Mouse (Mus musculus): ENCODE results near the gene Icam5. TPM values are rescaled to one million over a fixed set of nuclear protein-coding genes. Genes with fewer than 3 reads are reported as not detected.
"Not testable (repeated sequence)": the region's sequence is repeated elsewhere in the genome, so short reads cannot be mapped to it uniquely, and the experiment has no call there.

Icam5 gene
- polyA plus RNA-seq, 1 experiment from 2014 or later = 0.63 TPM

GRCm38 (mm10) chr9:21036666-21037065, 4.8 kb downstream of the Icam5 start:
- no peak for ATAC-seq
- Histone ChIP-seq H3K27ac (ENCODE audit: low read depth, low read length) (no peak overlapping the region), H3K4me2 (ENCODE audit: low read length) (peak overlapping the region; percentile 55), H3K4me3 (ENCODE audit: low read depth, low read length) (peak overlapping the region; percentile 36), H3K4me1 (ENCODE audit: control insufficient read depth, insufficient read depth, low read length) (peaks cover 6% of the 10 kb centered on the region), H3K27me3 (replicated peaks; ENCODE audit: control insufficient read depth, insufficient read depth, low read length) (peaks cover 85% of the 10 kb centered on the region), H3K9me3 (replicated peaks; ENCODE audit: control insufficient read depth, low read length) (no peaks in the 10 kb centered on the region; the same call in 1 of the 2 replicates), H3K36me3 (ENCODE audit: control insufficient read depth, insufficient read depth, low read length) (no peaks in the 10 kb centered on the region), H3K9ac (ENCODE audit: low read length) (no peak overlapping the region)
- 1% methylated on average over 22 of the region's 22 CpGs for WGBS
- no peak for DNase-seq (ENCODE audit: low spot score)

DNA sequence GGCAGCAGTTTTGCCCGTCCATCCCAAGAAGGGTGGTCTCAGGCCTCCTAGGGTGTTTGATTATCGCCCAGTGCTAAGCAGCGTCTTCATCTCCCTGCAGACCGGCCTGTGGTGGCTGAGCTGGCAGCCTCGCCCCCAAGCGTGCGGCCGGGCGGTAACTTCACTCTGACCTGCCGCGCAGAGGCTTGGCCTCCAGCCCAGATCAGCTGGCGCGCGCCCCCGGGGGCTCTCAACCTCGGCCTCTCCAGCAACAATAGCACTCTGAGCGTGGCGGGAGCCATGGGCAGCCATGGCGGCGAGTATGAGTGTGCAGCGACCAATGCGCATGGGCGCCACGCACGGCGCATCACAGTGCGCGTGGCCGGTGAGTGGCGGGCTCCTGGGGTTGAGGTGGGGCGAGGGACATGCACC, 5.6 kb downstream of the Icam5 start:
- 1% methylated on average over 31 of the region's 31 CpGs for WGBS

GRCm38 (mm10) chr9:21039779-21040178, 7.9 kb downstream of the Icam5 start:
- Histone ChIP-seq H3K36me3 (ENCODE audit: control insufficient read depth, insufficient read depth, low read length) (no peaks in the 10 kb centered on the region), H3K4me3 (ENCODE audit: low read depth, low read length) (no peak overlapping the region), H3K4me1 (ENCODE audit: control insufficient read depth, insufficient read depth, low read length) (no peaks in the 10 kb centered on the region), H3K9ac (ENCODE audit: low read length) (no peak overlapping the region), H3K27me3 (replicated peaks; ENCODE audit: control insufficient read depth, insufficient read depth, low read length) (peaks cover 57% of the 10 kb centered on the region), H3K9me3 (replicated peaks; ENCODE audit: control insufficient read depth, low read length) (no peaks in the 10 kb centered on the region; the same call in 1 of the 2 replicates), H3K4me2 (ENCODE audit: low read length) (no peak overlapping the region), H3K27ac (ENCODE audit: low read depth, low read length) (no peak overlapping the region)
- WGBS = 70% methylated on average over 3 of the region's 3 CpGs
- no peak for ATAC-seq
- no peak for DNase-seq (ENCODE audit: low spot score)

More for the DNA sequence above, 5.6 kb downstream of the Icam5 start:
- H3K4me1 ChIP-seq (ENCODE audit: control insufficient read depth, insufficient read depth, low read length) = peaks cover 6% of the 10 kb centered on the region
- DNase-seq (ENCODE audit: low spot score) (peak; percentile 45), ATAC-seq (peak; percentile 67; the same call in 1 of the 2 replicates)
- no peaks in the 10 kb centered on the region for H3K36me3 ChIP-seq (ENCODE audit: control insufficient read depth, insufficient read depth, low read length)
- H3K27ac ChIP-seq (ENCODE audit: low read depth, low read length) = no peak overlapping the region
- H3K27me3 ChIP-seq (replicated peaks; ENCODE audit: control insufficient read depth, insufficient read depth, low read length) = peaks cover 77% of the 10 kb centered on the region
- H3K9me3 ChIP-seq (replicated peaks; ENCODE audit: control insufficient read depth, low read length) = no peaks in the 10 kb centered on the region; the same call in 1 of the 2 replicates
- H3K4me3 ChIP-seq (ENCODE audit: low read depth, low read length) = peak overlapping the region; percentile 36
- H3K9ac ChIP-seq (ENCODE audit: low read length) = peak overlapping the region; percentile 55
- H3K4me2 ChIP-seq (ENCODE audit: low read length) = peak overlapping the region; percentile 55

- H3K27ac ChIP-seq (ENCODE audit: low read depth, low read length) = no peak overlapping the region
- no peaks in the 10 kb centered on the region for H3K4me1 ChIP-seq (ENCODE audit: control insufficient read depth, insufficient read depth, low read length)
- no peak for DNase-seq (ENCODE audit: low spot score)
- ATAC-seq = no peak
- H3K4me2 ChIP-seq (ENCODE audit: low read length) = no peak overlapping the region
- 44% methylated on average over 4 of the region's 4 CpGs for WGBS
- no peaks in the 10 kb centered on the region for H3K36me3 ChIP-seq (ENCODE audit: control insufficient read depth, insufficient read depth, low read length)
- H3K9ac ChIP-seq (ENCODE audit: low read length) = no peak overlapping the region
- H3K9me3 ChIP-seq (replicated peaks; ENCODE audit: control insufficient read depth, low read length) = no peaks in the 10 kb centered on the region; the same call in 1 of the 2 replicates
- no peak overlapping the region for H3K4me3 ChIP-seq (ENCODE audit: low read depth, low read length)
- H3K27me3 ChIP-seq (replicated peaks; ENCODE audit: control insufficient read depth, insufficient read depth, low read length) = peaks cover 42% of the 10 kb centered on the region
Measured at GRCm38 (mm10) chr9:21041308-21041707, 9.4 kb downstream of the Icam5 start.

GRCm38 (mm10) chr9:21043563-21043962, 11.7 kb downstream of the Icam5 start:
- no peak overlapping the region for H3K9ac ChIP-seq (ENCODE audit: low read length)
- ATAC-seq (no peak), DNase-seq (ENCODE audit: low spot score) (no peak)
- no peak overlapping the region for H3K27ac ChIP-seq (ENCODE audit: low read depth, low read length)
- 88% methylated on average over 4 of the region's 4 CpGs for WGBS
- H3K4me2 ChIP-seq (ENCODE audit: low read length) = no peak overlapping the region
- H3K36me3 ChIP-seq (ENCODE audit: control insufficient read depth, insufficient read depth, low read length) = no peaks in the 10 kb centered on the region
- H3K9me3 ChIP-seq (replicated peaks; ENCODE audit: control insufficient read depth, low read length) = no peaks in the 10 kb centered on the region; the same call in 1 of the 2 replicates
- no peak overlapping the region for H3K4me3 ChIP-seq (ENCODE audit: low read depth, low read length)
- H3K27me3 ChIP-seq (replicated peaks; ENCODE audit: control insufficient read depth, insufficient read depth, low read length) = peaks cover 19% of the 10 kb centered on the region
- H3K4me1 ChIP-seq (ENCODE audit: control insufficient read depth, insufficient read depth, low read length) = no peaks in the 10 kb centered on the region

DNA sequence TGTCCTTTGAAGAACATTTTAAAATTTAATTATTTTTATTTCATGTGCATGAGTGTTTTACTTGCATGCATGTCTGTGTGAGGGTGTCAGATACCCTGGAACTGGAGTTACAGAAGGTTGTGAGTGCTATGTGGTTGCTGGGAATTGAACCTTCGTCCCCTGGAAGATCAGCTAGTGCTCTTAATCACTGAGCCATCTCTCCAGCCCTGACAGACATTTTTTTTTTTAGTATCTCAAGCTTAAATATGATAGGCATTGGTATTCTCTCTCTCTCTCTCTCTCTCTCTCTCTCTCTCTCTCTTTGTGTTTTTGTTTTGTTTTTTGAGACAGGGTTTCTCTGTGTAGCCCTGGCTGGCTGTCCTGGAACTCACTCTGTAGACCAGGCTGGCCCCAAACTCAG, 12.9 kb downstream of the Icam5 start:
- H3K9me3 ChIP-seq (replicated peaks; ENCODE audit: control insufficient read depth, low read length); H3K27me3 ChIP-seq (replicated peaks; ENCODE audit: control insufficient read depth, insufficient read depth, low read length); ATAC-seq; H3K9ac ChIP-seq (ENCODE audit: low read length); H3K4me1 ChIP-seq (ENCODE audit: control insufficient read depth, insufficient read depth, low read length); H3K4me2 ChIP-seq (ENCODE audit: low read length); H3K36me3 ChIP-seq (ENCODE audit: control insufficient read depth, insufficient read depth, low read length); DNase-seq (ENCODE audit: low spot score); H3K4me3 ChIP-seq (ENCODE audit: low read depth, low read length); H3K27ac ChIP-seq (ENCODE audit: low read depth, low read length): not testable (repeated sequence)
- WGBS = 59% methylated on average over 1 of the region's 1 CpGs

DNA sequence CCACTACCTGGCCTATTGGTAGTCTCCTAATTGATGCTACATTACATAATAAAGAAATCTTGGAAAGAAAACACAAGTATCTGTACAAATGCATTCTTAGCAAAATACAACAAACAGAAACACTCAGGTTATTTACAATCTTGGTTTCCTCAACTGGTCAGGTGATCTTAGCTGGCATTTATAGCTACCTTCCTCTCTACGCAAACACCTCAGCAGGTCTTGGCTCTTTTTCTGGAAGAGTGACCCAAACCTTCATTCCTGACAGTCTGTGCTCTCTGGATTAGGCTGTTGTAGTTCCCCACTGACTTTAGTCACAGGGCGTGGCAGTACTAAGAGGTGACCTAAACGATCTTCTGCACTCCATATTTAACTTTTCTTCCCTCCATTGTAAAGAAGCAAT, 13.4 kb downstream of the Icam5 start:
- no peak for DNase-seq (ENCODE audit: low spot score)
- Histone ChIP-seq H3K36me3 (ENCODE audit: control insufficient read depth, insufficient read depth, low read length) (no peaks in the 10 kb centered on the region), H3K9ac (ENCODE audit: low read length) (no peak overlapping the region), H3K4me1 (ENCODE audit: control insufficient read depth, insufficient read depth, low read length) (no peaks in the 10 kb centered on the region), H3K4me3 (ENCODE audit: low read depth, low read length) (no peak overlapping the region), H3K4me2 (ENCODE audit: low read length) (no peak overlapping the region), H3K27me3 (replicated peaks; ENCODE audit: control insufficient read depth, insufficient read depth, low read length) (peaks cover 3% of the 10 kb centered on the region; the same call in 1 of the 2 replicates), H3K27ac (ENCODE audit: low read depth, low read length) (no peak overlapping the region), H3K9me3 (replicated peaks; ENCODE audit: control insufficient read depth, low read length) (no peaks in the 10 kb centered on the region)
- ATAC-seq = no peak
- WGBS = 88% methylated on average over 3 of the region's 3 CpGs

DNA sequence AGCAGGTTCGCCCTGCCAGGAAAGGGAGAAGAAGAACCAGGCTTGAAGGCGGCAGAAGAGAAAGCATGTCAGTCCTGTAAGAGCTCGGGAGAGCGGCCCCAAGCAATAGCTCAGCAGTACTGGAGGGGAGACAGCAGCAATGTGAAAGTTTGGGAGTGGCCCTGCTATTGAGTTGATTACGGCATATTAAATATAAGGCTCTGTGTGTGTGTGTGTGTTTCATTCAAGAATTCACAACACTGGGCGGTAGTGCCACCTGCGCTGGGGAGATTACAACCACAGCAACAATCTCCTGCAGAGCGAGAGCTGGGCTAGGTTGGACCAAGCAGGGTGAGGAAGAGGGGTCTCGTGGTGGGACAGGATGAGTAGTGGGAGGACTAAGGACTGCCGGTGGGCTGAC, 19.7 kb downstream of the Icam5 start:
- Histone ChIP-seq H3K9me3 (replicated peaks; ENCODE audit: control insufficient read depth, low read length) (no peaks in the 10 kb centered on the region), H3K27ac (ENCODE audit: low read depth, low read length) (no peak overlapping the region), H3K36me3 (ENCODE audit: control insufficient read depth, insufficient read depth, low read length) (no peaks in the 10 kb centered on the region), H3K4me1 (ENCODE audit: control insufficient read depth, insufficient read depth, low read length) (no peaks in the 10 kb centered on the region), H3K4me2 (ENCODE audit: low read length) (no peak overlapping the region), H3K27me3 (replicated peaks; ENCODE audit: control insufficient read depth, insufficient read depth, low read length) (no peaks in the 10 kb centered on the region), H3K4me3 (ENCODE audit: low read depth, low read length) (no peak overlapping the region), H3K9ac (ENCODE audit: low read length) (no peak overlapping the region)
- DNase-seq (ENCODE audit: low spot score) = no peak
- 66% methylated on average over 10 of the region's 10 CpGs for WGBS
- no peak for ATAC-seq

DNA sequence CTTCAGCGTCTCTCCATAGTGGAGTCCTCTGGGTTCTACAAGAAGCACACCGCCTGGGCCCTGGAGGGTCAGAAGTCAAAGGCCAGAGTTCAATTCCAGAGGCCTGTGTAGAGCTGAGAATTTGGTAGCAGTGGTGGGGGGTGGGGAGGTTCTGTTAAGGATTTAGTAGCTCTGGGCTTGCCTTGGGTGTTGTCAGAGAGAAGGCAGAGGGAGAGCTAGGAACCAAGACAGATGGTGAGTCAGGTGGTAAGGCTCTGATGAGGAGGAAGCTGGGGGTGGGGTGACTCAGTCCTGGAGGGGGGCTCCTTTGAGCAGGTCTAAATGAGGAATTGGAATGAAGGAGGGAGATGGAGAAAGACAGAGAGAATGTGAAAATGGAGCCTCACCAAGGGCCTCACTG, 31.1 kb downstream of the Icam5 start:
- no peak for DNase-seq (ENCODE audit: low spot score)
- WGBS = 87% methylated on average over 2 of the region's 2 CpGs

More for the DNA sequence above, 31.1 kb downstream of the Icam5 start:
- Histone ChIP-seq H3K36me3 (ENCODE audit: control insufficient read depth, insufficient read depth, low read length) (peaks cover 34% of the 10 kb centered on the region), H3K4me2 (ENCODE audit: low read length) (no peak overlapping the region), H3K4me3 (ENCODE audit: low read depth, low read length) (no peak overlapping the region), H3K27me3 (replicated peaks; ENCODE audit: control insufficient read depth, insufficient read depth, low read length) (no peaks in the 10 kb centered on the region), H3K4me1 (ENCODE audit: control insufficient read depth, insufficient read depth, low read length) (no peaks in the 10 kb centered on the region), H3K9ac (ENCODE audit: low read length) (no peak overlapping the region), H3K27ac (ENCODE audit: low read depth, low read length) (no peak overlapping the region), H3K9me3 (replicated peaks; ENCODE audit: control insufficient read depth, low read length) (no peaks in the 10 kb centered on the region)
- ATAC-seq = no peak
